Mouse (Mus musculus): ENCODE measurements around the gene Plscr3. TPM values are rescaled to one million over a fixed set of nuclear protein-coding genes. Genes with fewer than 3 reads are reported as not detected.

Plscr3 gene
- polyA plus RNA-seq, 1 experiment from 2014 or later, result 26.1 TPM

- H3K4me2 ChIP-seq, result no peak overlapping the region; the same call in 1 of the 2 replicates
- ATAC-seq (ENCODE audit: insufficient read depth), result peak; percentile 60
- H3K9ac ChIP-seq, result no peak overlapping the region
- WGBS (ENCODE audit: insufficient replicate concordance), result 31% methylated on average over 9 of the region's 9 CpGs
- H3K4me3 ChIP-seq (replicated peaks), result no peak overlapping the region
- H3K27ac ChIP-seq (replicated peaks), result peak overlapping the region; percentile 48
- H3K4me1 ChIP-seq (replicated peaks), result peaks cover 68% of the 10 kb centered on the region
- H3K36me3 ChIP-seq (replicated peaks), result no peaks in the 10 kb centered on the region
- no peaks in the 10 kb centered on the region for H3K27me3 ChIP-seq
- no peaks in the 10 kb centered on the region for H3K9me3 ChIP-seq (replicated peaks)
These were observed 21.2 kb downstream of the Plscr3 start for GRCm38 (mm10) chr11:69867335-69867734.

- Histone ChIP-seq H3K4me1 (replicated peaks) (peaks cover 54% of the 10 kb centered on the region), H3K27ac (replicated peaks) (no peak overlapping the region), H3K9ac (no peak overlapping the region), H3K4me2 (no peak overlapping the region), H3K36me3 (replicated peaks) (no peaks in the 10 kb centered on the region), H3K9me3 (replicated peaks) (no peaks in the 10 kb centered on the region), H3K27me3 (no peaks in the 10 kb centered on the region), H3K4me3 (replicated peaks) (no peak overlapping the region)
- WGBS (ENCODE audit: insufficient replicate concordance), result 57% methylated on average over 2 of the region's 2 CpGs
- no peak for ATAC-seq (ENCODE audit: insufficient read depth)
These were observed 24.3 kb downstream of the Plscr3 start for GRCm38 (mm10) chr11:69870289-69871069.

- Histone ChIP-seq H3K27me3 (no peaks in the 10 kb centered on the region), H3K4me2 (no peak overlapping the region), H3K4me1 (replicated peaks) (peaks cover 57% of the 10 kb centered on the region), H3K36me3 (replicated peaks) (no peaks in the 10 kb centered on the region), H3K9me3 (replicated peaks) (no peaks in the 10 kb centered on the region), H3K9ac (no peak overlapping the region), H3K27ac (replicated peaks) (no peak overlapping the region), H3K4me3 (replicated peaks) (no peak overlapping the region)
- no peak for ATAC-seq (ENCODE audit: insufficient read depth)
- 79% methylated on average over 7 of the region's 7 CpGs for WGBS (ENCODE audit: insufficient replicate concordance)
These were observed 25.6 kb downstream of the Plscr3 start for GRCm38 (mm10) chr11:69871822-69872221.

GRCm38 (mm10) chr11:69872451-69872850, 26.3 kb downstream of the Plscr3 start:
- Histone ChIP-seq H3K27ac (replicated peaks) (no peak overlapping the region; the same call in 1 of the 2 replicates), H3K9ac (no peak overlapping the region), H3K9me3 (replicated peaks) (no peaks in the 10 kb centered on the region), H3K4me3 (replicated peaks) (no peak overlapping the region), H3K4me1 (replicated peaks) (peaks cover 57% of the 10 kb centered on the region), H3K4me2 (no peak overlapping the region), H3K36me3 (replicated peaks) (no peaks in the 10 kb centered on the region), H3K27me3 (0 out of 2 replicates have a peak, but pooled peaks cover 3% of the 10 kb centered on the region)
- 73% methylated on average over 4 of the region's 4 CpGs for WGBS (ENCODE audit: insufficient replicate concordance)
- no peak for ATAC-seq (ENCODE audit: insufficient read depth)

- 27% methylated on average over 7 of the region's 7 CpGs for WGBS (ENCODE audit: insufficient replicate concordance)
- Histone ChIP-seq H3K9ac (0 out of 2 replicates have a peak overlapping the region, but pooled peaks have one; percentile 12), H3K4me3 (replicated peaks) (no peak overlapping the region), H3K4me2 (0 out of 2 replicates have a peak overlapping the region, but pooled peaks have one; percentile 50), H3K27ac (replicated peaks) (peak overlapping the region; percentile 61; the same call in 1 of the 2 replicates), H3K9me3 (replicated peaks) (no peaks in the 10 kb centered on the region), H3K4me1 (replicated peaks) (peaks cover 71% of the 10 kb centered on the region), H3K27me3 (0 out of 2 replicates have a peak, but pooled peaks cover 3% of the 10 kb centered on the region), H3K36me3 (replicated peaks) (no peaks in the 10 kb centered on the region)
- ATAC-seq (ENCODE audit: insufficient read depth), result no peak
These were observed 30.0 kb downstream of the Plscr3 start for GRCm38 (mm10) chr11:69876186-69876585.

GRCm38 (mm10) chr11:69876867-69877266, 30.7 kb downstream of the Plscr3 start:
- no peaks in the 10 kb centered on the region for H3K36me3 ChIP-seq (replicated peaks)
- no peaks in the 10 kb centered on the region for H3K9me3 ChIP-seq (replicated peaks)
- H3K27me3 ChIP-seq, result 0 out of 2 replicates have a peak, but pooled peaks cover 3% of the 10 kb centered on the region
- H3K4me3 ChIP-seq (replicated peaks), result no peak overlapping the region
- H3K9ac ChIP-seq, result no peak overlapping the region
- peak overlapping the region; percentile 50 for H3K4me2 ChIP-seq
- ATAC-seq (ENCODE audit: insufficient read depth), result peak; percentile 19; the same call in 1 of the 2 replicates
- H3K27ac ChIP-seq (replicated peaks), result peak overlapping the region; percentile 61; the same call in 1 of the 2 replicates
- H3K4me1 ChIP-seq (replicated peaks), result peaks cover 78% of the 10 kb centered on the region
- 2% methylated on average over 12 of the region's 12 CpGs for WGBS (ENCODE audit: insufficient replicate concordance)

GRCm38 (mm10) chr11:69877878-69878277, 31.7 kb downstream of the Plscr3 start, which contains the start of gene Tmem95:
Gene Tmem95 (minus strand): TSS chr11:69878018.
- no peaks in the 10 kb centered on the region for H3K9me3 ChIP-seq (replicated peaks)
- 0 out of 2 replicates have a peak, but pooled peaks cover 3% of the 10 kb centered on the region for H3K27me3 ChIP-seq
- no peak within 1 kb of the TSS for H3K4me3 ChIP-seq (replicated peaks)
- H3K36me3 ChIP-seq (replicated peaks), result no peaks in the 10 kb centered on the region
- no peak for ATAC-seq (ENCODE audit: insufficient read depth)
- H3K4me1 ChIP-seq (replicated peaks), result peaks cover 83% of the 10 kb centered on the region
- H3K4me2 ChIP-seq, result peak within 1 kb of the TSS; percentile 97
- H3K27ac ChIP-seq (replicated peaks), result peak within 1 kb of the TSS; percentile 79
- H3K9ac ChIP-seq, result no peak within 1 kb of the TSS
- 76% methylated on average over 11 of the region's 11 CpGs for WGBS (ENCODE audit: insufficient replicate concordance)

GRCm38 (mm10) chr11:69878399-69878798, 32.2 kb downstream of the Plscr3 start:
- Histone ChIP-seq H3K4me1 (replicated peaks) (peaks cover 85% of the 10 kb centered on the region), H3K4me2 (peak overlapping the region; percentile 97), H3K27ac (replicated peaks) (peak overlapping the region; percentile 79), H3K36me3 (replicated peaks) (no peaks in the 10 kb centered on the region), H3K9ac (no peak overlapping the region), H3K4me3 (replicated peaks) (no peak overlapping the region), H3K27me3 (0 out of 2 replicates have a peak, but pooled peaks cover 3% of the 10 kb centered on the region), H3K9me3 (replicated peaks) (no peaks in the 10 kb centered on the region)
- no peak for ATAC-seq (ENCODE audit: insufficient read depth)
- 64% methylated on average over 3 of the region's 3 CpGs for WGBS (ENCODE audit: insufficient replicate concordance)

- no peaks in the 10 kb centered on the region for H3K9me3 ChIP-seq (replicated peaks)
- peak overlapping the region; percentile 79 for H3K27ac ChIP-seq (replicated peaks)
- 28% methylated on average over 6 of the region's 6 CpGs for WGBS (ENCODE audit: insufficient replicate concordance)
- H3K4me1 ChIP-seq (replicated peaks), result peaks cover 90% of the 10 kb centered on the region
- H3K4me3 ChIP-seq (replicated peaks), result 0 out of 2 replicates have a peak overlapping the region, but pooled peaks have one; percentile 64
- peak; percentile 56 for ATAC-seq (ENCODE audit: insufficient read depth)
- no peak overlapping the region for H3K9ac ChIP-seq
- peak overlapping the region; percentile 97 for H3K4me2 ChIP-seq
- H3K27me3 ChIP-seq, result 0 out of 2 replicates have a peak, but pooled peaks cover 3% of the 10 kb centered on the region
- no peaks in the 10 kb centered on the region for H3K36me3 ChIP-seq (replicated peaks)
These were observed 32.8 kb downstream of the Plscr3 start for GRCm38 (mm10) chr11:69878952-69879351.

- no peaks in the 10 kb centered on the region for H3K9me3 ChIP-seq (replicated peaks)
- H3K4me1 ChIP-seq (replicated peaks), result peaks cover 90% of the 10 kb centered on the region
- H3K36me3 ChIP-seq (replicated peaks), result 0 out of 2 replicates have a peak, but pooled peaks cover under 1% of the 10 kb centered on the region
- no peak for ATAC-seq (ENCODE audit: insufficient read depth)
- H3K27me3 ChIP-seq, result 0 out of 2 replicates have a peak, but pooled peaks cover 3% of the 10 kb centered on the region
- peak overlapping the region; percentile 97 for H3K4me2 ChIP-seq
- peak overlapping the region; percentile 79 for H3K27ac ChIP-seq (replicated peaks)
- H3K4me3 ChIP-seq (replicated peaks), result peak overlapping the region; percentile 64
- WGBS (ENCODE audit: insufficient replicate concordance), result 76% methylated on average over 15 of the region's 15 CpGs
- no peak overlapping the region; the same call in 1 of the 2 replicates for H3K9ac ChIP-seq
These were observed 33.5 kb downstream of the Plscr3 start for GRCm38 (mm10) chr11:69879711-69880110.

GRCm38 (mm10) chr11:69880506-69880852, 34.3 kb downstream of the Plscr3 start:
- Histone ChIP-seq H3K4me3 (replicated peaks) (peak overlapping the region; percentile 64), H3K27ac (replicated peaks) (peak overlapping the region; percentile 87), H3K36me3 (replicated peaks) (0 out of 2 replicates have a peak, but pooled peaks cover 7% of the 10 kb centered on the region), H3K27me3 (0 out of 2 replicates have a peak, but pooled peaks cover 3% of the 10 kb centered on the region), H3K4me2 (peak overlapping the region; percentile 97), H3K4me1 (replicated peaks) (peaks cover 92% of the 10 kb centered on the region), H3K9me3 (replicated peaks) (no peaks in the 10 kb centered on the region), H3K9ac (peak overlapping the region; percentile 64)
- WGBS (ENCODE audit: insufficient replicate concordance), result under 1% methylated on average over 18 of the region's 18 CpGs
- peak; percentile 43 for ATAC-seq (ENCODE audit: insufficient read depth)
